Mouse (Mus musculus) midbrain, embryonic 10.5 days (tissue): Measurements from ENCODE around the gene Cryba4. TPM values are rescaled to one million over a fixed set of nuclear protein-coding genes. Genes with fewer than 3 reads are reported as not detected.

Experiments
- DNase-seq: peaks from one replicate; pipeline ENCODE4 v3.0.0-alpha.2; 2017; ENCODE audit warnings: low spot score
- H3K27ac ChIP-seq: fragments of 300-500 bp; sonication (generic); replicated peaks from 2 replicates; pipeline ENCODE4 v1.5.1; 2016; ENCODE audit warnings: mild to moderate bottlenecking
- H3K27me3 ChIP-seq: fragments of 300-500 bp; sonication (generic); 2 replicates; pipeline ENCODE4 v1.6.1; 2016; ENCODE audit warnings: low read depth, mild to moderate bottlenecking; ENCODE audit not compliant: poor library complexity, severe bottlenecking
- H3K36me3 ChIP-seq: fragments of 300-500 bp; sonication (generic); 2 replicates; pipeline ENCODE4 v1.6.1; 2016; ENCODE audit warnings: mild to moderate bottlenecking, moderate library complexity
- H3K4me1 ChIP-seq: fragments of 300-500 bp; sonication (generic); 2 replicates; pipeline ENCODE4 v1.6.1; 2016
- H3K4me3 ChIP-seq: fragments of 300-500 bp; sonication (generic); 2 replicates; pipeline ENCODE4 v1.5.1; 2016; ENCODE audit warnings: mild to moderate bottlenecking, moderate library complexity
- H3K9me3 ChIP-seq: fragments of 300-500 bp; sonication (generic); replicated peaks from 2 replicates; pipeline ENCODE4 v1.6.1; 2016; ENCODE audit warnings: mild to moderate bottlenecking
- WGBS: fragments of 180-500 bp; shearing (Covaris S2); methylation state at CpG from one replicate; pipeline ENCODE4 v1.1.7; 2016; 5-methylcytosine and 5-hydroxymethylcytosine counted together
- polyA plus RNA-seq: library from polyadenylated mRNA; unstranded; fragments of >200 nt; fragmentation: Nextera tagmentation; extraction: Ambion mirVana; gene quantifications from 2 replicates; pipeline ENCODE4 v1.2.1, GENCODE M21; 2016

Cryba4 gene
- polyA plus RNA-seq, 1 experiment from 2014 or later = 0.43 TPM

GRCm38 (mm10) chr5:112199656-112200055 is 52.7 kb downstream of the Cryba4 start:
- Histone ChIP-seq H3K4me3 (no peak overlapping the region), H3K27me3 (peaks cover 5% of the 10 kb centered on the region; the same call in 1 of the 2 replicates), H3K36me3 (no peaks in the 10 kb centered on the region), H3K9me3 (no peaks in the 10 kb centered on the region), H3K4me1 (peaks cover 10% of the 10 kb centered on the region), H3K27ac (no peak overlapping the region)
- 91% methylated on average over 6 of the region's 6 CpGs for WGBS
- no peak for DNase-seq

Other genes starting within 250 kb of the Cryba4 start
- gene Crybb1, start 3.3 kb upstream of the Cryba4 start, polyA plus RNA-seq = 0.41 and 0.91 TPM in 2 replicates
- 35.9 and 37.0 TPM in 2 replicates for gene Tpst2, start 24.2 kb upstream of the Cryba4 start, polyA plus RNA-seq
- gene Tfip11, start 73.8 kb upstream of the Cryba4 start, polyA plus RNA-seq = 43.0 and 47.6 TPM in 2 replicates
- gene Srrd, start 90.5 kb upstream of the Cryba4 start, polyA plus RNA-seq = 48.7 and 51.0 TPM in 2 replicates
- 35.9 and 43.0 TPM in 2 replicates for gene Hps4, start 90.6 kb upstream of the Cryba4 start, polyA plus RNA-seq
- 0.26 and 0.34 TPM in 2 replicates for gene Gm6583, start 103.5 kb upstream of the Cryba4 start, polyA plus RNA-seq
- 17.7 and 22.0 TPM in 2 replicates for gene Asphd2, start 142.3 kb upstream of the Cryba4 start, polyA plus RNA-seq
- 0.06 and 0.12 TPM in 2 replicates for gene Gm6588, start 196.9 kb upstream of the Cryba4 start, polyA plus RNA-seq